Comparison of ENCODE assay signal across 8 mouse cellular contexts in the genomic region with DNA sequence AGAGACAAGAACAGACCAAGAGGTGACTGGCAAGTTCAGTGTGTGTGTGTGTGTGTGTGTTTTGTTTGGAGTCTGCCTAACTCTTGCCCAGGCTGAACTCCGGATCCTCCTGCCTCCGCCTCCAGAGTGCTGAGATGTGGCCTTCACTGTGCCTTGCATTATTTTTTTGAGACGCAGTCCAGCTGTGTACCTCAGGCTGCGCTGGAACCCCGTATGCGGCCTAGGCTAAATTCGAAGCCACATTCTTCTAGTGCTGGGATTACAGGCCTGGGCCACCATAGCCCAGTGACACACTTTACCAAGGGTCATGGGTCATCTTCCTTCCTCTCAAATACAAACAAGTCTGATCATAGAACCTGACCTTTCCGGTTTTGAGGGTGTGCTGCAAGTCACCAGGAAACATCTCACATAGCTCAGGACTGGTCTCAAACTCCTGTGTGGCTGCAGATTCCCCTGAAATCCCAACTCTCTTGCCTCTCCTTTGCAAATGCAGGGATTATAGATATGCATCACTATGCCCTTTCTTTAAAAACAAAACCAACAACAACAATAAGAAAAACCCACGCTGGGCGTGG. TPM values are rescaled to one million over a fixed set of nuclear protein-coding genes. Genes with fewer than 3 reads are reported as not detected.
DNase-seq lines count a peak whose midpoint lies in the region; ATAC-seq and TF ChIP-seq lines count a peak whose summit lies in the region.

No protein-coding gene starts in this region.

- H3K36me3 ChIP-seq in heart, embryonic 14.5 days (ENCODE audit: control insufficient read depth, insufficient read depth, low read length), result peaks cover 48% of the 10 kb centered on the region
- peaks cover 25% of the 10 kb centered on the region for H3K36me3 ChIP-seq in ES-E14 (ENCODE audit: control insufficient read depth, insufficient read depth, low read length, poor library complexity, severe bottlenecking)
- peaks cover 38% of the 10 kb centered on the region for H3K36me3 ChIP-seq in forebrain, embryonic 15.5 days
- H3K36me3 ChIP-seq in liver, embryonic 16.5 days (ENCODE audit: control insufficient read depth, insufficient read depth), result peaks cover 31% of the 10 kb centered on the region

- 67% methylated on average over 10 of the region's 10 CpGs for WGBS in heart, embryonic 14.5 days
- 82% methylated on average over 10 of the region's 10 CpGs for WGBS in forebrain, embryonic 15.5 days
- WGBS in liver, embryonic 16.5 days (ENCODE audit: insufficient replicate concordance), result 64% methylated on average over 10 of the region's 10 CpGs

- in situ Hi-C loops in ES-E14 (cut with MboI; ENCODE audit: low sequenced_read_pairs in 2 of 2, unreplicated experiment in 2 of 2), result loop anchor here in 1 of 2 experiments (25.0 kb wide), 1 partner anchor 215 kb away; a partner anchor contains a TSS

- H3K9me3 ChIP-seq in heart, embryonic 14.5 days (ENCODE audit: control insufficient read depth, low read length), result no peaks in the 10 kb centered on the region
- H3K9me3 ChIP-seq in ES-E14 (ENCODE audit: control insufficient read depth, insufficient read depth, low read depth, low read length), result no peaks in the 10 kb centered on the region
- H3K9me3 ChIP-seq in forebrain, embryonic 15.5 days, result no peaks in the 10 kb centered on the region
- no peaks in the 10 kb centered on the region for H3K9me3 ChIP-seq in liver, embryonic 16.5 days (replicated peaks; ENCODE audit: control insufficient read depth, low read length)

- no peaks in the 10 kb centered on the region for H3K27me3 ChIP-seq in heart, embryonic 14.5 days (ENCODE audit: control insufficient read depth, insufficient read depth, low read length)
- H3K27me3 ChIP-seq in forebrain, embryonic 15.5 days, result no peaks in the 10 kb centered on the region
- no peaks in the 10 kb centered on the region for H3K27me3 ChIP-seq in liver, embryonic 16.5 days (ENCODE audit: control insufficient read depth, insufficient read depth, low read depth, low read length)

- peaks cover 3 to 7% of the 10 kb centered on the region in 2 experiments; a peak in 2 of 4 replicates for H3K4me1 ChIP-seq in heart, embryonic 14.5 days (ENCODE audit: control insufficient read depth in 2 of 2, insufficient read depth in 2 of 2, low read length in 2 of 2)
- no peaks in the 10 kb centered on the region; a peak in 2 of 4 replicates for H3K4me1 ChIP-seq in ES-E14 (ENCODE audit: control insufficient read depth in 2 of 2, insufficient read depth in 2 of 2, low read length in 2 of 2, poor library complexity in 1 of 2)
- H3K4me1 ChIP-seq in forebrain, embryonic 15.5 days, result peaks cover 18% of the 10 kb centered on the region
- H3K4me1 ChIP-seq in liver, embryonic 16.5 days (ENCODE audit: control insufficient read depth, low read depth, low read length), result peaks cover 19% of the 10 kb centered on the region

- H3K27ac ChIP-seq in heart, embryonic 14.5 days (replicated peaks in 1 of 2; ENCODE audit: control insufficient read depth in 1 of 2, insufficient read depth in 1 of 2, low read depth in 2 of 2, low read length in 2 of 2), result peak overlapping the region in 1 of 2 experiments; percentile 78; a peak in 2 of 4 replicates
- peak overlapping the region; percentile 76 for H3K27ac ChIP-seq in ES-E14 (ENCODE audit: insufficient read depth, low read depth, low read length, poor library complexity, severe bottlenecking)
- H3K27ac ChIP-seq in forebrain, embryonic 15.5 days (replicated peaks), result no peak overlapping the region
- peak overlapping the region; percentile 88 for H3K27ac ChIP-seq in liver, embryonic 16.5 days (ENCODE audit: low read length)

- no peak for ATAC-seq in heart, embryonic 14.5 days (ENCODE audit: insufficient number of reproducible peaks, insufficient read depth, low FRiP score, low read depth)
- no peak for ATAC-seq in forebrain, embryonic 15.5 days (replicated peaks)
- ATAC-seq in liver, embryonic 16.5 days (ENCODE audit: low read depth), result no peak

- H3K4me3 ChIP-seq in heart, embryonic 14.5 days (ENCODE audit: control insufficient read depth in 1 of 2, insufficient read depth in 1 of 2, low read depth in 1 of 2, low read length in 2 of 2), result peak overlapping the region; percentile 70 to 77
- peak overlapping the region; percentile 91 to 95 for H3K4me3 ChIP-seq in ES-E14 (ENCODE audit: insufficient read depth in 1 of 2, low read depth in 1 of 2, low read length in 2 of 2, poor library complexity in 1 of 2, severe bottlenecking in 1 of 2)
- H3K4me3 ChIP-seq in forebrain, embryonic 15.5 days, result peak overlapping the region; percentile 70
- peak overlapping the region; percentile 97 for H3K4me3 ChIP-seq in liver, embryonic 16.5 days (ENCODE audit: low read depth, low read length)

- no peak for DNase-seq in heart, adult 9 months (ENCODE audit: low spot score in 2 of 2)
- no peak for DNase-seq in ES-E14 (ENCODE audit: low read depth, low spot score)
- DNase-seq in urinary bladder, postnatal 25 days (ENCODE audit: low spot score), result no peak
- DNase-seq in MN1 (ENCODE audit: low spot score), result no peak
- no peak for DNase-seq in natural killer cell, adult 2 months (ENCODE audit: low spot score in 2 of 2)

- peak overlapping the region; percentile 94 for H3K9ac ChIP-seq in heart, embryonic 14.5 days (ENCODE audit: low read length)
- H3K9ac ChIP-seq in ES-E14 (ENCODE audit: insufficient read depth, low read depth, low read length, poor library complexity, severe bottlenecking), result peak overlapping the region; percentile 98
- H3K9ac ChIP-seq in forebrain, embryonic 15.5 days (replicated peaks), result peak overlapping the region; percentile 86
- peak overlapping the region; percentile 98 for H3K9ac ChIP-seq in liver, embryonic 16.5 days (ENCODE audit: low read depth, low read length)

- peak overlapping the region; percentile 88 for H3K4me2 ChIP-seq in heart, embryonic 14.5 days (ENCODE audit: low read length)
- H3K4me2 ChIP-seq in forebrain, embryonic 15.5 days (replicated peaks), result peak overlapping the region; percentile 91
- peak overlapping the region; percentile 89 for H3K4me2 ChIP-seq in liver, embryonic 16.5 days (ENCODE audit: low read depth, low read length)

TF ChIP-seq in ES-E14, 5 proteins besides CTCF, POLR2A, EP300 and RAD21:
- no peak for TF ChIP-seq HCFC1 (IDR thresholded peaks at IDR 0.05; ENCODE audit: borderline replicate concordance, insufficient read depth, low read length)
- TF ChIP-seq ZNF384 (IDR thresholded peaks at IDR 0.05; ENCODE audit: low read depth, low read length), result no peak
- no peak for TF ChIP-seq ZC3H11A (IDR thresholded peaks at IDR 0.05; ENCODE audit: borderline replicate concordance, low read depth, low read length)
- no peak for TF ChIP-seq CHD2 (IDR thresholded peaks at IDR 0.05; ENCODE audit: low read depth, low read length)
- TF ChIP-seq MAFK (IDR thresholded peaks at IDR 0.05; ENCODE audit: insufficient read depth, low read depth, low read length), result no peak

RNA-seq across cellular contexts. Expression of a gene that starts 1.1 kb away (rescaled TPM):
- polyA plus RNA-seq in heart, embryonic 14.5 days (2014; fragmentation: Nextera tagmentation; extraction: Ambion mirVana), result 118 and 123 TPM in 2 replicates
- 207 and 220 TPM in 2 replicates for total RNA-seq in ES-E14 (2012; rRNA removed)
- 178 and 181 TPM in 2 replicates for polyA plus RNA-seq in forebrain, embryonic 15.5 days (2015; fragmentation: Nextera tagmentation; extraction: Ambion mirVana)
- 90.5 and 92.7 TPM in 2 replicates for polyA plus RNA-seq in liver, embryonic 16.5 days (2015; fragmentation: Nextera tagmentation; extraction: Ambion mirVana)

RNA-seq across cellular contexts. Expression of a gene that starts 8.4 kb away (rescaled TPM):
- polyA plus RNA-seq in heart, embryonic 14.5 days (2014; fragmentation: Nextera tagmentation; extraction: Ambion mirVana), result 67.4 and 78.2 TPM in 2 replicates
- total RNA-seq in ES-E14 (2012; rRNA removed), result 75.3 and 83.4 TPM in 2 replicates
- polyA plus RNA-seq in forebrain, embryonic 15.5 days (2015; fragmentation: Nextera tagmentation; extraction: Ambion mirVana), result 55.4 and 61.8 TPM in 2 replicates
- 27.9 and 29.6 TPM in 2 replicates for polyA plus RNA-seq in liver, embryonic 16.5 days (2015; fragmentation: Nextera tagmentation; extraction: Ambion mirVana)

RNA-seq across cellular contexts. Expression of a gene that starts 11.2 kb away (rescaled TPM):
- polyA plus RNA-seq in heart, embryonic 14.5 days (2014; fragmentation: Nextera tagmentation; extraction: Ambion mirVana), result 48.3 and 51.5 TPM in 2 replicates
- total RNA-seq in ES-E14 (2012; rRNA removed), result 11.0 and 14.3 TPM in 2 replicates
- polyA plus RNA-seq in forebrain, embryonic 15.5 days (2015; fragmentation: Nextera tagmentation; extraction: Ambion mirVana), result 59.1 and 74.7 TPM in 2 replicates
- polyA plus RNA-seq in liver, embryonic 16.5 days (2015; fragmentation: Nextera tagmentation; extraction: Ambion mirVana), result 29.6 and 41.8 TPM in 2 replicates

RNA-seq across cellular contexts. Expression of a gene that starts 11.4 kb away (rescaled TPM):
- polyA plus RNA-seq in heart, embryonic 14.5 days (2014; fragmentation: Nextera tagmentation; extraction: Ambion mirVana), result not detected in 2 replicates
- not detected in 2 replicates for total RNA-seq in ES-E14 (2012; rRNA removed)
- polyA plus RNA-seq in forebrain, embryonic 15.5 days (2015; fragmentation: Nextera tagmentation; extraction: Ambion mirVana), result not detected in 2 replicates
- not detected in 2 replicates for polyA plus RNA-seq in liver, embryonic 16.5 days (2015; fragmentation: Nextera tagmentation; extraction: Ambion mirVana)

RNA-seq across cellular contexts. Expression of a gene that starts 16.3 kb away (rescaled TPM):
- polyA plus RNA-seq in heart, embryonic 14.5 days (2014; fragmentation: Nextera tagmentation; extraction: Ambion mirVana), result 53.7 and 55.8 TPM in 2 replicates
- total RNA-seq in ES-E14 (2012; rRNA removed), result 146 and 214 TPM in 2 replicates
- polyA plus RNA-seq in forebrain, embryonic 15.5 days (2015; fragmentation: Nextera tagmentation; extraction: Ambion mirVana), result 53.9 and 55.0 TPM in 2 replicates
- polyA plus RNA-seq in liver, embryonic 16.5 days (2015; fragmentation: Nextera tagmentation; extraction: Ambion mirVana), result 38.6 and 43.2 TPM in 2 replicates
